Comparison of ENCODE assay signal across 11 mouse cellular contexts in the genomic region with DNA sequence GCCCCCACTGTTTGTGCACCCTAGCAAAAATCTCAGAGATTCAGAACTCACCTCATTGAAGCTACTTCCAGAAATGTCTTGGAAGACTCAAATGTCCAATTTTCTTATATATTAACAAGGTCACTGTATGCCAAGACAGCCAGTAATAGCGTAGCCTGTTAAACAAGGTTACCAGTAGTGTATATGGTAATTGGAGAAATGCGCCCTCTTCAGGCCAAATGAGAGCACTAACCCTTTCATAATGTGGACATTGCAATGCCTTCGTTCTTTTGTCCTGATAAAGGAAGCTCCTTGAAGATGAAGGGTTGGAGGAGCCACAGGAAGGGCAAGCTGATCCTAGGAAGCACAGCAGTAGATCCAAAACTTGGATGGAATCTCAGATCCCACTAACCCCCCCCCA. TPM values are rescaled to one million over a fixed set of nuclear protein-coding genes. Genes with fewer than 3 reads are reported as not detected.
DNase-seq lines count a peak whose midpoint lies in the region; ATAC-seq and TF ChIP-seq lines count a peak whose summit lies in the region.
"Had no signal": no experiment of that assay in that cellular context is flagged by ENCODE, and none has a peak within 500 bp of the region (broad histone marks: within the 10 kb centered on the region; RNA-seq: fewer than 3 reads in every experiment).

No protein-coding gene starts in this region.

- TF ChIP-seq EP300 in liver, postnatal 0 days (IDR thresholded peaks at IDR 0.05; ENCODE audit: low read depth): no peak

- DNase-seq in forebrain, embryonic 10.5 days (ENCODE audit: extremely low spot score, low spot score): no peak
- DNase-seq in liver, postnatal 0 days: no peak
- DNase-seq in liver (no peak), ES-CJ7 (ENCODE audit: low read depth, low spot score) (peak; percentile 48)
- peak; percentile 42 for DNase-seq in induced T-regulatory cell, adult 2 months (ENCODE audit: low read depth)
- DNase-seq in layer of hippocampus, postnatal 10 days (ENCODE audit: low spot score in 2 of 2): no peak
- DNase-seq in adrenal gland, adult 2 months: no peak

- no peak overlapping the region for H3K4me3 ChIP-seq in forebrain, embryonic 12.5 days (replicated peaks)
- no peak overlapping the region for H3K4me3 ChIP-seq in forebrain, embryonic 10.5 days
- no peak overlapping the region for H3K4me3 ChIP-seq in liver, postnatal 0 days (ENCODE audit: low read depth, low read length)
- H3K4me3 ChIP-seq: limb, embryonic 15.5 days; myocyte had no signal

- peaks cover 3% of the 10 kb centered on the region; the same call in 1 of the 2 replicates for H3K4me1 ChIP-seq in forebrain, embryonic 12.5 days
- peaks cover 6% of the 10 kb centered on the region for H3K4me1 ChIP-seq in forebrain, embryonic 10.5 days
- H3K4me1 ChIP-seq in liver, postnatal 0 days (ENCODE audit: insufficient read depth): no peaks in the 10 kb centered on the region
- H3K4me1 ChIP-seq: limb, embryonic 15.5 days had no signal

- H3K9me3 ChIP-seq in forebrain, embryonic 12.5 days: no peaks in the 10 kb centered on the region
- H3K9me3 ChIP-seq in forebrain, embryonic 10.5 days: no peaks in the 10 kb centered on the region
- no peaks in the 10 kb centered on the region for H3K9me3 ChIP-seq in liver, postnatal 0 days (ENCODE audit: low read length)
- H3K9me3 ChIP-seq: limb, embryonic 15.5 days had no signal

- 0 out of 2 replicates have a peak, but pooled peaks have one; percentile 44 for ATAC-seq in forebrain, embryonic 12.5 days (ENCODE audit: low FRiP score)
- ATAC-seq in liver, postnatal 0 days: no peak

- no peak overlapping the region for H3K4me2 ChIP-seq in forebrain, embryonic 12.5 days
- no peak overlapping the region for H3K4me2 ChIP-seq in liver, postnatal 0 days (ENCODE audit: low read depth, low read length)
- H3K4me2 ChIP-seq: limb, embryonic 15.5 days had no signal

- no peak overlapping the region for H3K27ac ChIP-seq in forebrain, embryonic 12.5 days
- H3K27ac ChIP-seq in forebrain, embryonic 10.5 days: no peak overlapping the region
- H3K27ac ChIP-seq in liver, postnatal 0 days (ENCODE audit: low read depth): no peak overlapping the region
- H3K27ac ChIP-seq: limb, embryonic 15.5 days had no signal

- no peaks in the 10 kb centered on the region for H3K36me3 ChIP-seq in forebrain, embryonic 12.5 days (replicated peaks)
- H3K36me3 ChIP-seq in forebrain, embryonic 10.5 days (replicated peaks): no peaks in the 10 kb centered on the region
- H3K36me3 ChIP-seq in liver, postnatal 0 days (replicated peaks; ENCODE audit: insufficient read depth, low read length): no peaks in the 10 kb centered on the region
- H3K36me3 ChIP-seq: limb, embryonic 15.5 days had no signal

- H3K9ac ChIP-seq in forebrain, embryonic 12.5 days: no peak overlapping the region
- H3K9ac ChIP-seq in liver, postnatal 0 days (replicated peaks): no peak overlapping the region
- H3K9ac ChIP-seq: limb, embryonic 15.5 days had no signal

- WGBS in forebrain, embryonic 12.5 days: 36% methylated on average over 3 of the region's 3 CpGs
- 43% methylated on average over 3 of the region's 3 CpGs for WGBS in forebrain, embryonic 10.5 days
- WGBS in liver, postnatal 0 days (ENCODE audit: insufficient replicate concordance): 31% methylated on average over 3 of the region's 3 CpGs

- peak; percentile 60 for TF ChIP-seq CTCF in liver, postnatal 0 days (IDR thresholded peaks at IDR 0.05; ENCODE audit: low read depth)

- no peaks in the 10 kb centered on the region for H3K27me3 ChIP-seq in forebrain, embryonic 12.5 days
- H3K27me3 ChIP-seq in forebrain, embryonic 10.5 days (ENCODE audit: poor library complexity, severe bottlenecking): peaks cover 1% of the 10 kb centered on the region
- H3K27me3 ChIP-seq in liver, postnatal 0 days (ENCODE audit: insufficient read depth, low read length): no peaks in the 10 kb centered on the region
- H3K27me3 ChIP-seq: limb, embryonic 15.5 days had no signal

RNA-seq across cellular contexts. Expression of gene Kcnk10, which starts 7.2 kb away (rescaled TPM):
- polyA plus RNA-seq in forebrain, embryonic 12.5 days (2016; fragmentation: Nextera tagmentation; extraction: Ambion mirVana): 47.6 and 53.8 TPM in 2 replicates
- 15.8 and 18.6 TPM in 2 replicates for polyA plus RNA-seq in forebrain, embryonic 10.5 days (2016; fragmentation: Nextera tagmentation; extraction: Ambion mirVana)
- polyA plus RNA-seq in liver, postnatal 0 days (2015; fragmentation: Nextera tagmentation; extraction: Ambion mirVana): 0.13 TPM in 1 of 2 replicates, not detected in the other
- 10 to 100 TPM; 49.7 to 49.9 TPM for total RNA-seq in layer of hippocampus, postnatal 10 days (2021)
- not detected for total RNA-seq in adrenal gland, adult 2 months (2021)
- not detected in 2 replicates for polyA plus RNA-seq in adrenal gland, adult 2 months (2012; rRNA removed)
- total RNA-seq: heart, postnatal 25 days had no signal
- polyA plus RNA-seq: myocyte had no signal

RNA-seq across cellular contexts. Expression of gene Spata7, which starts 42.7 kb away (rescaled TPM):
- 24.8 and 25.8 TPM in 2 replicates for polyA plus RNA-seq in forebrain, embryonic 12.5 days (2016; fragmentation: Nextera tagmentation; extraction: Ambion mirVana)
- 22.4 and 23.6 TPM in 2 replicates for polyA plus RNA-seq in forebrain, embryonic 10.5 days (2016; fragmentation: Nextera tagmentation; extraction: Ambion mirVana)
- polyA plus RNA-seq in liver, postnatal 0 days (2015; fragmentation: Nextera tagmentation; extraction: Ambion mirVana): 1.3 and 1.7 TPM in 2 replicates
- total RNA-seq in layer of hippocampus, postnatal 10 days (2021): 10 to 100 TPM; 31.0 to 34.2 TPM
- 10 to 100 TPM in 1 of 2 experiments, 1 to 10 TPM in 1; 7.8 to 12.4 TPM for total RNA-seq in adrenal gland, adult 2 months (2021)
- 2.7 and 2.8 TPM in 2 replicates for polyA plus RNA-seq in adrenal gland, adult 2 months (2012; rRNA removed)

Comparison
In these comparisons a context has a peak if more than half of its experiments do, and no peak if none do; other contexts are left out.
1. DNase-seq: peak in ES-CJ7 (single experiment) and induced T-regulatory cell, adult 2 months (single experiment); none in forebrain, embryonic 10.5 days (single experiment), liver, postnatal 0 days (single experiment), liver (single experiment), layer of hippocampus, postnatal 10 days (0 of 2) and adrenal gland, adult 2 months (single experiment).
2. RNA of gene Kcnk10, which starts 7.2 kb away (polyA plus RNA-seq): 47.6 to 53.8 TPM in forebrain, embryonic 12.5 days and 15.8 to 18.6 TPM in forebrain, embryonic 10.5 days; 0.13 TPM in liver, postnatal 0 days and not detected in adrenal gland, adult 2 months; every median in the first group is over 10 times any median in the second.